25 mouse cellular contexts compared by ENCODE assay signal in genomic region chr16:25948067-25948466, GRCm38 (mm10).
DNase-seq lines count a peak whose midpoint lies in the region; ATAC-seq lines count a peak whose summit lies in the region.
"Had no signal": no experiment of that assay in that cellular context is flagged by ENCODE, and none has a peak within 500 bp of the region (broad histone marks: within the 10 kb centered on the region; RNA-seq: fewer than 3 reads in every experiment).

No protein-coding gene starts in this region.

- no peaks in the 10 kb centered on the region for H3K9me3 ChIP-seq in liver, embryonic 16.5 days (replicated peaks; ENCODE audit: control insufficient read depth, low read length)
- no peaks in the 10 kb centered on the region for H3K9me3 ChIP-seq in liver, embryonic 11.5 days (ENCODE audit: control insufficient read depth, low read length)
- no peaks in the 10 kb centered on the region for H3K9me3 ChIP-seq in heart, embryonic 10.5 days
- H3K9me3 ChIP-seq: embryonic facial prominence, embryonic 12.5 days; embryonic facial prominence, embryonic 15.5 days; forebrain, embryonic 12.5 days; forebrain, embryonic 15.5 days; hindbrain, embryonic 10.5 days; hindbrain, embryonic 13.5 days; intestine, embryonic 15.5 days had no signal

- H3K36me3 ChIP-seq in liver, embryonic 16.5 days (ENCODE audit: control insufficient read depth, insufficient read depth) = no peaks in the 10 kb centered on the region
- no peaks in the 10 kb centered on the region for H3K36me3 ChIP-seq in liver, embryonic 11.5 days (ENCODE audit: control insufficient read depth, insufficient read depth, low read length)
- no peaks in the 10 kb centered on the region for H3K36me3 ChIP-seq in heart, embryonic 10.5 days
- H3K36me3 ChIP-seq: embryonic facial prominence, embryonic 12.5 days; embryonic facial prominence, embryonic 15.5 days; forebrain, embryonic 12.5 days; forebrain, embryonic 15.5 days; hindbrain, embryonic 10.5 days; hindbrain, embryonic 13.5 days; intestine, embryonic 15.5 days had no signal

- peak; percentile 53 for ATAC-seq in liver, embryonic 16.5 days (ENCODE audit: low read depth)
- no peak for ATAC-seq in liver, embryonic 11.5 days (replicated peaks; ENCODE audit: low FRiP score)
- peak; percentile 91 for ATAC-seq in granulocyte monocyte progenitor cell, adult 5-6 weeks (replicated peaks; ENCODE audit: poor library complexity, severe bottlenecking)
- ATAC-seq in megakaryocyte progenitor cell, adult 5-6 weeks (replicated peaks; ENCODE audit: poor library complexity) = peak; percentile 88
- ATAC-seq: activated CD4-positive, CD25-positive, alpha-beta regulatory T cell, adult 4 months; CD4-positive, CD25-positive, alpha-beta regulatory T cell, adult 4 months; forebrain, embryonic 15.5 days; hindbrain, embryonic 16.5 days; intestine, embryonic 15.5 days had no signal

- no peak overlapping the region for H3K4me2 ChIP-seq in liver, embryonic 16.5 days (ENCODE audit: low read depth, low read length)
- no peak overlapping the region for H3K4me2 ChIP-seq in liver, embryonic 11.5 days
- H3K4me2 ChIP-seq: embryonic facial prominence, embryonic 12.5 days; embryonic facial prominence, embryonic 15.5 days; forebrain, embryonic 12.5 days; forebrain, embryonic 15.5 days; heart, embryonic 11.5 days; hindbrain, embryonic 13.5 days; intestine, embryonic 15.5 days had no signal

- no peaks in the 10 kb centered on the region for H3K4me1 ChIP-seq in liver, embryonic 16.5 days (ENCODE audit: control insufficient read depth, low read depth, low read length)
- H3K4me1 ChIP-seq in liver, embryonic 11.5 days (replicated peaks; ENCODE audit: control insufficient read depth, insufficient read depth, low read length) = no peaks in the 10 kb centered on the region
- peaks cover 12% of the 10 kb centered on the region for H3K4me1 ChIP-seq in heart, embryonic 10.5 days
- H3K4me1 ChIP-seq: embryonic facial prominence, embryonic 12.5 days; embryonic facial prominence, embryonic 15.5 days; forebrain, embryonic 12.5 days; hindbrain, embryonic 10.5 days; hindbrain, embryonic 13.5 days; intestine, embryonic 15.5 days had no signal

- H3K27ac ChIP-seq in liver, embryonic 16.5 days (ENCODE audit: low read length) = no peak overlapping the region
- H3K27ac ChIP-seq in liver, embryonic 11.5 days (ENCODE audit: low read depth, low read length) = no peak overlapping the region
- H3K27ac ChIP-seq in heart, embryonic 10.5 days = no peak overlapping the region
- H3K27ac ChIP-seq: embryonic facial prominence, embryonic 12.5 days; embryonic facial prominence, embryonic 15.5 days; forebrain, embryonic 12.5 days; forebrain, embryonic 15.5 days; hindbrain, embryonic 10.5 days; hindbrain, embryonic 13.5 days; intestine, embryonic 15.5 days had no signal

- no peak overlapping the region for H3K9ac ChIP-seq in liver, embryonic 16.5 days (ENCODE audit: low read depth, low read length)
- no peak overlapping the region for H3K9ac ChIP-seq in liver, embryonic 11.5 days (ENCODE audit: low read depth, low read length)
- H3K9ac ChIP-seq: embryonic facial prominence, embryonic 12.5 days; embryonic facial prominence, embryonic 15.5 days; forebrain, embryonic 12.5 days; forebrain, embryonic 15.5 days; hindbrain, embryonic 13.5 days; intestine, embryonic 15.5 days had no signal

- no peak for DNase-seq in liver, embryonic 11.5 days (ENCODE audit: low spot score)
- peak; percentile 7 for DNase-seq in R1 (ENCODE audit: low read depth, low spot score)
- DNase-seq in heart, embryonic 10.5 days (ENCODE audit: low spot score) = no peak
- DNase-seq in kidney, adult 18-20 months = no peak
- DNase-seq: adrenal gland, adult 8-10 months; adrenal gland, postnatal 25 days; cerebellum, adult 11-12 months; cerebellum, adult 9-10 months; cerebellum, postnatal 14 days; gastrocnemius, postnatal 10 days; heart, adult 18-20 months had no signal

- no peak overlapping the region for H3K4me3 ChIP-seq in liver, embryonic 16.5 days (ENCODE audit: low read depth, low read length)
- no peak overlapping the region for H3K4me3 ChIP-seq in liver, embryonic 11.5 days (ENCODE audit: low read depth, low read length)
- no peak overlapping the region for H3K4me3 ChIP-seq in heart, embryonic 10.5 days
- H3K4me3 ChIP-seq: embryonic facial prominence, embryonic 12.5 days; embryonic facial prominence, embryonic 15.5 days; forebrain, embryonic 12.5 days; forebrain, embryonic 15.5 days; hindbrain, embryonic 10.5 days; hindbrain, embryonic 13.5 days; intestine, embryonic 15.5 days had no signal

- H3K27me3 ChIP-seq in liver, embryonic 16.5 days (ENCODE audit: control insufficient read depth, insufficient read depth, low read depth, low read length) = no peaks in the 10 kb centered on the region
- H3K27me3 ChIP-seq in liver, embryonic 11.5 days (replicated peaks; ENCODE audit: control insufficient read depth, insufficient read depth, low read length) = no peaks in the 10 kb centered on the region
- no peaks in the 10 kb centered on the region for H3K27me3 ChIP-seq in heart, embryonic 10.5 days (ENCODE audit: insufficient read depth, poor library complexity, severe bottlenecking)
- H3K27me3 ChIP-seq: embryonic facial prominence, embryonic 12.5 days; embryonic facial prominence, embryonic 15.5 days; forebrain, embryonic 12.5 days; forebrain, embryonic 15.5 days; hindbrain, embryonic 13.5 days; intestine, embryonic 15.5 days had no signal

- WGBS in liver, embryonic 16.5 days (ENCODE audit: insufficient replicate concordance) = 27% methylated on average over 1 of the region's 1 CpGs
- WGBS in liver, embryonic 11.5 days = 43% methylated on average over 1 of the region's 1 CpGs
- 60% methylated on average over 1 of the region's 1 CpGs for WGBS in heart, embryonic 10.5 days
